Mouse (Mus musculus): ENCODE results near the gene Shisa5. TPM values are rescaled to one million over a fixed set of nuclear protein-coding genes. Genes with fewer than 3 reads are reported as not detected.

Shisa5 gene
- total and polyA plus RNA-seq, 3 experiments, result 153 to 170 (median 166) TPM

GRCm38 (mm10) chr9:109028421-109028820, 9.9 kb upstream of the Shisa5 start:
- no peak for DNase-seq (ENCODE audit: extremely low read depth)
- Histone ChIP-seq H3K27me3 (replicated peaks) (no peaks in the 10 kb centered on the region), H3K9ac (ENCODE audit: insufficient read depth, low read depth) (no peak overlapping the region), H3K79me2 (replicated peaks; ENCODE audit: control insufficient read depth, extremely low read depth, insufficient read depth, poor library complexity, severe bottlenecking) (no peaks in the 10 kb centered on the region), H3K27ac (ENCODE audit: insufficient read depth, low read depth) (no peak overlapping the region), H3K4me2 (ENCODE audit: insufficient read depth, low read depth, poor library complexity, severe bottlenecking) (no peak overlapping the region), H3K9me3 (replicated peaks; ENCODE audit: low read length) (no peaks in the 10 kb centered on the region), H3K4me1 (ENCODE audit: control insufficient read depth in 1 of 2, insufficient read depth in 2 of 2) (no peaks in the 10 kb centered on the region), H3K36me3 (replicated peaks in 1 of 2; ENCODE audit: control insufficient read depth in 1 of 2, insufficient read depth in 1 of 2, low read length in 1 of 2) (peaks cover 0 to 57% of the 10 kb centered on the region in 2 experiments), H3K4me3 (replicated peaks in 1 of 3; ENCODE audit: low read depth in 2 of 3, low read length in 2 of 3, poor library complexity in 1 of 3) (no peak overlapping the region)
- in situ Hi-C loops (cut with MboI; ENCODE audit: low pct_ligation_motif_present, low pct_unique_long_range_greater_than_20kb, low sequenced_read_pairs), result no loop called here
- dilution Hi-C loops (cut with MboI; ENCODE audit: extremely low pct_ligation_motif_present, extremely low pct_unique_long_range_greater_than_20kb, low sequenced_read_pairs), result no loop called here
- TF ChIP-seq JUN (IDR thresholded peaks at IDR 0.05; ENCODE audit: insufficient read depth, low read depth, low read length), result no peak
- no peak for TF ChIP-seq JUND (conservative IDR thresholded peaks at IDR 0.05; ENCODE audit: low read depth, low read length)
- TF ChIP-seq CHD2 (IDR thresholded peaks at IDR 0.05; ENCODE audit: low read length), result no peak
- no peak for TF ChIP-seq BHLHE40 (IDR thresholded peaks at IDR 0.05; ENCODE audit: low read depth, low read length)
- TF ChIP-seq ZKSCAN1 (IDR thresholded peaks at IDR 0.05; ENCODE audit: borderline replicate concordance, low read depth, low read length), result no peak

DNA sequence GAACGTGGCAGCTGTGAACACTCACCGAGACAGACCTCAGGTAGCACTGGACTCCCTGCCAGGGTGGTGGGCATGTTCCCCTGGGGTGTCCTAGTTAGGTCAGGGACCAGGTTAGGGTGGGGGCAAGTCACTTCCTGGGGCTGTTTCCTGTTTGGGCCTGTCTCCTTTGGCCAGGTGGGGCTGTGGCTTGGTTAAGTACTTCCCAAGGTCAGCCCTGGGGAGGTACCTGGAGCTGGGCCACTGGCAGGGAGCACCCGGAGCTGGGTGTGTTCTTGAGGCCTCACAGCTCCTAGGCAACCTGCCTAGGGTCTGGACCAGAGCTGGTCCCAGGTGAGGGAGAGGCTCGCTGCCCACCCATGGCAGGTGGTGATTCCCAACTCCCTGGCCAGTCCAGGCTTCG, 9.4 kb upstream of the Shisa5 start:
- H3K79me2 ChIP-seq (replicated peaks; ENCODE audit: control insufficient read depth, extremely low read depth, insufficient read depth, poor library complexity, severe bottlenecking), result no peaks in the 10 kb centered on the region
- no peak overlapping the region for H3K4me3 ChIP-seq (replicated peaks in 1 of 3; ENCODE audit: low read depth in 2 of 3, low read length in 2 of 3, poor library complexity in 1 of 3)
- H3K36me3 ChIP-seq (replicated peaks in 1 of 2; ENCODE audit: control insufficient read depth in 1 of 2, insufficient read depth in 1 of 2, low read length in 1 of 2), result peaks cover 0 to 54% of the 10 kb centered on the region in 2 experiments
- no peak for DNase-seq (ENCODE audit: extremely low read depth)
- no peak for TF ChIP-seq UBTF (IDR thresholded peaks at IDR 0.05; ENCODE audit: low read depth, low read length)
- no peak for TF ChIP-seq CHD1 (IDR thresholded peaks at IDR 0.05; ENCODE audit: low read depth, low read length)
- TF ChIP-seq E2F4 (IDR thresholded peaks at IDR 0.05; ENCODE audit: insufficient replicate concordance, low read depth, low read length), result no peak
- H3K27ac ChIP-seq (ENCODE audit: insufficient read depth, low read depth), result no peak overlapping the region
- dilution Hi-C loops (cut with MboI; ENCODE audit: extremely low pct_ligation_motif_present, extremely low pct_unique_long_range_greater_than_20kb, low sequenced_read_pairs) (no loop called here), in situ Hi-C loops (cut with MboI; ENCODE audit: low pct_ligation_motif_present, low pct_unique_long_range_greater_than_20kb, low sequenced_read_pairs) (no loop called here)
- H3K4me1 ChIP-seq (ENCODE audit: control insufficient read depth in 1 of 2, insufficient read depth in 2 of 2), result no peaks in the 10 kb centered on the region
- no peaks in the 10 kb centered on the region for H3K9me3 ChIP-seq (replicated peaks; ENCODE audit: low read length)
- H3K27me3 ChIP-seq (replicated peaks), result no peaks in the 10 kb centered on the region
- no peak overlapping the region for H3K4me2 ChIP-seq (ENCODE audit: insufficient read depth, low read depth, poor library complexity, severe bottlenecking)
- H3K9ac ChIP-seq (ENCODE audit: insufficient read depth, low read depth), result no peak overlapping the region

- H3K9me3 ChIP-seq (replicated peaks; ENCODE audit: low read length), result no peaks in the 10 kb centered on the region
- no peak overlapping the region for H3K4me3 ChIP-seq (replicated peaks in 1 of 3; ENCODE audit: low read depth in 2 of 3, low read length in 2 of 3, poor library complexity in 1 of 3)
- H3K9ac ChIP-seq (ENCODE audit: insufficient read depth, low read depth), result no peak overlapping the region
- no peaks in the 10 kb centered on the region for H3K27me3 ChIP-seq (replicated peaks)
- no peak for DNase-seq (ENCODE audit: extremely low read depth)
- in situ Hi-C loops (cut with MboI; ENCODE audit: low pct_ligation_motif_present, low pct_unique_long_range_greater_than_20kb, low sequenced_read_pairs) (no loop called here), dilution Hi-C loops (cut with MboI; ENCODE audit: extremely low pct_ligation_motif_present, extremely low pct_unique_long_range_greater_than_20kb, low sequenced_read_pairs) (no loop called here)
- no peaks in the 10 kb centered on the region for H3K79me2 ChIP-seq (replicated peaks; ENCODE audit: control insufficient read depth, extremely low read depth, insufficient read depth, poor library complexity, severe bottlenecking)
- no peak overlapping the region for H3K4me2 ChIP-seq (ENCODE audit: insufficient read depth, low read depth, poor library complexity, severe bottlenecking)
- H3K27ac ChIP-seq (ENCODE audit: insufficient read depth, low read depth), result no peak overlapping the region
- TF ChIP-seq ETS1 (conservative IDR thresholded peaks at IDR 0.05; ENCODE audit: low read depth, low read length) (no peak), RAD21 (IDR thresholded peaks at IDR 0.05; ENCODE audit: low read depth, low read length) (no peak), RCOR1 (conservative IDR thresholded peaks at IDR 0.05; ENCODE audit: low read depth, low read length) (no peak), BHLHE40 (IDR thresholded peaks at IDR 0.05; ENCODE audit: low read depth, low read length) (no peak), GABPA (IDR thresholded peaks at IDR 0.05; ENCODE audit: insufficient replicate concordance, low read depth, low read length) (no peak), TCF12 (IDR thresholded peaks at IDR 0.05; ENCODE audit: low read depth, low read length) (no peak), CHD2 (IDR thresholded peaks at IDR 0.05; ENCODE audit: low read length) (no peak), NRF1 (IDR thresholded peaks at IDR 0.05; ENCODE audit: low read depth, low read length) (no peak), SMC3 (IDR thresholded peaks at IDR 0.05; ENCODE audit: low read depth, low read length) (no peak), MEF2A (IDR thresholded peaks at IDR 0.05; ENCODE audit: borderline replicate concordance, low read depth, low read length) (no peak)
- H3K36me3 ChIP-seq (replicated peaks in 1 of 2; ENCODE audit: control insufficient read depth in 1 of 2, insufficient read depth in 1 of 2, low read length in 1 of 2), result peaks cover 0 to 46% of the 10 kb centered on the region in 2 experiments
- no peaks in the 10 kb centered on the region for H3K4me1 ChIP-seq (ENCODE audit: control insufficient read depth in 1 of 2, insufficient read depth in 2 of 2)
Measured at GRCm38 (mm10) chr9:109030312-109030711, 8.1 kb upstream of the Shisa5 start.
